Mouse (Mus musculus) small intestine, adult 2 months (tissue): ENCODE data around the gene B4galt1.

Source experiments
- CTCF ChIP-seq: fragments of 200-500 bp; IDR thresholded peaks from 2 replicates; pipeline ENCODE4 v1.5.1; 2012; ENCODE audit warnings: low read depth, mild to moderate bottlenecking, control low read depth, inconsistent platforms, low read length, moderate library complexity, mixed read lengths; ENCODE audit not compliant: insufficient replicate concordance, insufficient read length; ENCODE audit errors: extremely low read depth
- POLR2A ChIP-seq: fragments of 200-500 bp; IDR thresholded peaks from 2 replicates; pipeline ENCODE4 v1.6.1; 2012; ENCODE audit warnings: low read depth, mild to moderate bottlenecking, control low read depth, inconsistent platforms, low read length, moderate library complexity

DNA sequence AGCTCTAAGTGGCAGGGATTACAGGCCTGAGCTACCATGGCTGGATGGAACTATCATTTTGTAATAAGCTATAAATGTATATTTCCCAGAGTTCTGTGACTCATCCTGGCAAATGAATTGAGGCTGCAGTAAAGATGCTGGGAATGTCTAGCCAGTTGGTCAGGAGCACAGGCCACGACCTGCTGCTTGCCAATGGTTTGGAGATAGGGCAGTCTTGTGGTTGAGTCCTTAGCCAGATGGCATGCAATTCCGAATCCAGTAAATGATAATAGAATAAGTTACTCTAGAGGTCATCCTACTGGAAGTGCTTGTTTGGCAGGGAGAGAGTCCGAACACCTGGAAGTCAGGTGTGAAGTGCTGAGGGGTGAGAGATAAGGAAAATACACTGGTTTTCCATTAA, 51.0 kb downstream of the B4galt1 start:
- no peak for TF ChIP-seq CTCF
- TF ChIP-seq POLR2A = no peak
